Mouse (Mus musculus) heart, embryonic 16.5 days (tissue): ENCODE data around the gene Ubtf. TPM values are rescaled to one million over a fixed set of nuclear protein-coding genes. Genes with fewer than 3 reads are reported as not detected.

Experiments
- ATAC-seq: fragments of 200-750 bp; cut with Nextera tagmentation; replicated peaks from 2 replicates; pipeline ENCODE4 v1.8.0; 2017; ENCODE audit warnings: moderate number of reproducible peaks; ENCODE audit not compliant: insufficient read depth, low FRiP score; ENCODE audit errors: extremely low read depth
- H3K27ac ChIP-seq: fragments of 300-500 bp; sonication (generic); 2 replicates; pipeline ENCODE4 v1.5.1; 2014; ENCODE audit warnings: mild to moderate bottlenecking, low read length, control low read depth, moderate library complexity
- H3K27me3 ChIP-seq: fragments of 300-500 bp; sonication (generic); 2 replicates; pipeline ENCODE4 v1.6.1; 2014; ENCODE audit warnings: low read length, mixed read lengths; ENCODE audit not compliant: control insufficient read depth, insufficient read depth
- H3K36me3 ChIP-seq: fragments of 300-500 bp; sonication (generic); 2 replicates; pipeline ENCODE4 v1.6.1; 2014; ENCODE audit not compliant: control insufficient read depth, insufficient read depth
- H3K4me1 ChIP-seq: fragments of 300-500 bp; sonication (generic); 2 replicates; pipeline ENCODE4 v1.6.1; 2014; ENCODE audit warnings: low read length, mixed read lengths; ENCODE audit not compliant: control insufficient read depth, insufficient read depth
- H3K4me2 ChIP-seq: fragments of 300-500 bp; sonication (generic); 2 replicates; pipeline ENCODE4 v1.6.1; 2014; ENCODE audit warnings: low read depth, mild to moderate bottlenecking, control low read depth, low read length
- H3K4me3 ChIP-seq: fragments of 300-500 bp; sonication (generic); 2 replicates; pipeline ENCODE4 v1.5.1; 2014; ENCODE audit warnings: mild to moderate bottlenecking, control low read depth, low read length
- H3K9ac ChIP-seq: fragments of 300-500 bp; sonication (generic); 2 replicates; pipeline ENCODE4 v1.6.1; 2014; ENCODE audit warnings: low read length, control low read depth
- H3K9me3 ChIP-seq: fragments of 300-500 bp; sonication (generic); replicated peaks from 2 replicates; pipeline ENCODE4 v1.6.1; 2016; ENCODE audit warnings: low read length; ENCODE audit not compliant: control insufficient read depth
- WGBS: fragments of 180-500 bp; shearing (Covaris S2); extraction: QIAGEN DNeasy Blood & Tissue Kit; methylation state at CpG from one replicate; pipeline ENCODE4 v1.1.7; 2014; 5-methylcytosine and 5-hydroxymethylcytosine counted together
- polyA plus RNA-seq: library from polyadenylated mRNA; unstranded; fragments of >200 nt; fragmentation: Nextera tagmentation; extraction: Ambion mirVana; gene quantifications from 2 replicates; pipeline ENCODE4 v1.2.1, GENCODE M21; 2015

Ubtf gene
- polyA plus RNA-seq, 1 experiment from 2014 or later: 58.9 TPM

- no peak overlapping the region for H3K4me3 ChIP-seq
- H3K36me3 ChIP-seq: no peaks in the 10 kb centered on the region
- H3K27me3 ChIP-seq: no peaks in the 10 kb centered on the region
- H3K9ac ChIP-seq: no peak overlapping the region
- peaks cover 15% of the 10 kb centered on the region for H3K4me1 ChIP-seq
- WGBS: 64% methylated on average over 11 of the region's 11 CpGs
- ATAC-seq: no peak
- no peak overlapping the region for H3K4me2 ChIP-seq
- no peaks in the 10 kb centered on the region for H3K9me3 ChIP-seq
- peak overlapping the region; percentile 78 for H3K27ac ChIP-seq
Observed at GRCm38 (mm10) chr11:102339195-102339594, 19.7 kb upstream of the Ubtf start.

- peak; percentile 95 for ATAC-seq
Observed at GRCm38 (mm10) chr11:102338561-102338960, 19.0 kb upstream of the Ubtf start.

GRCm38 (mm10) chr11:102337921-102338320, 18.4 kb upstream of the Ubtf start:
- Histone ChIP-seq H3K4me1 (peaks cover 15% of the 10 kb centered on the region), H3K9ac (no peak overlapping the region), H3K27me3 (no peaks in the 10 kb centered on the region), H3K9me3 (no peaks in the 10 kb centered on the region), H3K4me2 (no peak overlapping the region), H3K4me3 (no peak overlapping the region), H3K36me3 (no peaks in the 10 kb centered on the region), H3K27ac (no peak overlapping the region)
- ATAC-seq: no peak
- 83% methylated on average over 1 of the region's 1 CpGs for WGBS

More at GRCm38 (mm10) chr11:102338561-102338960, 19.0 kb upstream of the Ubtf start:
- Histone ChIP-seq H3K36me3 (no peaks in the 10 kb centered on the region), H3K27ac (peak overlapping the region; percentile 78), H3K4me1 (peaks cover 15% of the 10 kb centered on the region), H3K9me3 (no peaks in the 10 kb centered on the region), H3K4me3 (no peak overlapping the region), H3K27me3 (no peaks in the 10 kb centered on the region), H3K9ac (no peak overlapping the region), H3K4me2 (no peak overlapping the region)
- WGBS: 6% methylated on average over 3 of the region's 3 CpGs

DNA sequence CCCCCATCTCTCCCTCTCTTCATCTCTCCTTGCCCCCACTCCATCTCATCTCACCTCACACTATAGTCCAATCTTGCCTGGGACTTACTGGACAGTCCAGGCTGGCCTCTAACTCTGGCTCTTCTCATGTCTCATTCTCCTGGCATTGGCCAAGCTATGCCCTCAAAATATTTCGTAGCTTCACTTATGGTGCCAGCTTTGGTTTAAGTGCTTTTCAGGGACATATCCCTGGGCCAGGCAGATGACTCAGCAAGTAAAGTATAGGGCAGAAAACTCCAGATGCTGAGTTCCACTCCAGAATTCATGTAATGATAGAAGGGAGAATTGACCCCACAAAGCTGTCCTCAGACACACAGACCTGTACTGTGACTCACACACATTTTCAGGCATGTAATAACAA, 16.6 kb upstream of the Ubtf start:
- Histone ChIP-seq H3K9me3 (no peaks in the 10 kb centered on the region), H3K27me3 (no peaks in the 10 kb centered on the region), H3K9ac (no peak overlapping the region), H3K4me1 (peaks cover 15% of the 10 kb centered on the region), H3K4me3 (no peak overlapping the region), H3K27ac (no peak overlapping the region), H3K4me2 (no peak overlapping the region), H3K36me3 (no peaks in the 10 kb centered on the region)
- WGBS: 74% methylated on average over 1 of the region's 1 CpGs
- no peak for ATAC-seq

DNA sequence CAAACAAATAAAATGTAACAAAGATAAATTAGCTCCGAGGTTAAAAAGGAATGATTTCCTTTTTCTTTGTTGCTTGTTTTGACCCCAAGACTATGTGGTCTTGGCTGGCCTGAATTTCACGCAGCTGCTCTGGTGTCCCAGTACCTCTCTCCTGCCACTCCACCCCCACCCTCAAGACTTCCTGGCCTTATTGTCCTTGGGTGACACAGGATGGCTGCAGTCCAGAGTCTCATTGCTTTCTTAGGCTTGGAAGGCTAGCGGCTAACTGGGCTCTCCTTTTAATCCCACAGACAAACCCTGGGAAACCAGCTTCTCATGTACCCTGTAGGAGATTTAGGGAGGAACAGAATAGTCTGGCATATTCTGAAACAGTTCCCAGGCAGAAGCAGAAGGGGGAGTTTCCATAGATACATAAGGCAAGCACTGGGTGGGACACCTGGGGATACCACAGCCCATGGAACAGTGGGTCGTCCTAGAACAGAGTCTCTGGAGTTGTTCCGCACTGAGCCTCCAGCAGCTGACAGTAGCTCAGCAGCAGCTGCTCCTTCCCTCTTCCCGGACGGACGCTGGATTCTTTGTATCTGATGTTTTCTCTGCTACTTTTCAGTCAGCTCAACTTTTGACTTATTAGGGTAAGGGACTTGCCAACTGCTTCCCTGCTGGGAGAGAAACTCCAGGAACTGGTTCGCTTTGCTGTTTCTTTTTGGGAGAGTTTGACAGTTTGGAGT, 15.6 kb upstream of the Ubtf start:
- Histone ChIP-seq H3K4me3 (no peak overlapping the region), H3K4me1 (peaks cover 15% of the 10 kb centered on the region), H3K36me3 (no peaks in the 10 kb centered on the region), H3K9me3 (no peaks in the 10 kb centered on the region), H3K9ac (no peak overlapping the region), H3K27ac (no peak overlapping the region; the same call in 1 of the 2 replicates), H3K4me2 (no peak overlapping the region), H3K27me3 (no peaks in the 10 kb centered on the region)
- no peak for ATAC-seq
- 32% methylated on average over 9 of the region's 9 CpGs for WGBS

DNA sequence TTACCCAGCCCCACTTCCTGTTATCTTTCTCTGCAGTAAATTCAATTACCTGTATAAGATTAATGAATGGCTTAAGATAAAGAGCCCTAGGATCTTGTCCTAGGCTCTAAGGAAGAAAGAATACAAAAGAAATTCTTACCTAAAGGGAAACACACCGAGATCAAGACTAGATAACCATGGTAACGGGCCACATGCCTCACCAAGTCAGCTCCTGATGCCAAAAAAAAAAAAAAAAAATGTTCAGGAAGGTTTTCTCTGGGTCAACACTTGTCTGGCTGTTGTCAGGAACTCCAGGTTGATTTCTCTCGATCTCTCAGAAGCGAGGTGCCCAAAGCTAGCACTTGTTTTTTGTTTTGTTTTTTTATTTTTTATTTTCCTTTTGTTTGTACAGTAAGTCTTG, 14.5 kb upstream of the Ubtf start:
- Histone ChIP-seq H3K4me3 (no peak overlapping the region), H3K9ac (no peak overlapping the region), H3K4me2 (no peak overlapping the region), H3K27ac (no peak overlapping the region), H3K27me3 (no peaks in the 10 kb centered on the region), H3K9me3 (no peaks in the 10 kb centered on the region), H3K4me1 (peaks cover 10% of the 10 kb centered on the region), H3K36me3 (no peaks in the 10 kb centered on the region)
- WGBS: 64% methylated on average over 4 of the region's 4 CpGs
- ATAC-seq: no peak

DNA sequence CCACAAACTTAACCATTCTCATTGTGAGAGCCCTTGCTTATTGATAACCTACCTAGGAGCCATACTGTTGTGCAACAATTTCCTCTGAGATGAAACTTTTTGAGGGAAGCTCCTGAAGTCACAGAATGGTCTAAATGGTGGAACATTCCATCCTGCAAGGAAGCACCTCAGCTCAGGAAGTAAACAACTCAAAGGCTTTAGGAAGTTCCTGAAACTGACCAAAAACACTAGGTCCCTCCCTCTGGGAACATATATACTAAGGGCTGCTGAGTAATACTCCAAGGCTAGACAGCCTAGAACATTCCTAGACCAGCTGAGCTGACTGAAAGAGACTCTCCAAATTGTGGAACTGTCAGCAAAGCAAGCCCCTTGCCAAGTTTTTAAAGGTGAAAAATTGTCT, 13.5 kb upstream of the Ubtf start:
- H3K4me2 ChIP-seq: no peak overlapping the region
- no peaks in the 10 kb centered on the region for H3K36me3 ChIP-seq
- H3K27me3 ChIP-seq: no peaks in the 10 kb centered on the region
- no peak overlapping the region for H3K9ac ChIP-seq
- ATAC-seq: no peak
- H3K4me1 ChIP-seq: peaks cover 5% of the 10 kb centered on the region; the same call in 1 of the 2 replicates
- H3K4me3 ChIP-seq: no peak overlapping the region
- H3K27ac ChIP-seq: no peak overlapping the region
- no peaks in the 10 kb centered on the region for H3K9me3 ChIP-seq

- Histone ChIP-seq H3K4me2 (no peak overlapping the region), H3K36me3 (no peaks in the 10 kb centered on the region), H3K4me1 (peaks cover 5% of the 10 kb centered on the region; the same call in 1 of the 2 replicates), H3K9me3 (no peaks in the 10 kb centered on the region), H3K27ac (no peak overlapping the region), H3K4me3 (no peak overlapping the region), H3K27me3 (no peaks in the 10 kb centered on the region), H3K9ac (no peak overlapping the region)
- ATAC-seq: no peak
- WGBS: 30% methylated on average over 4 of the region's 4 CpGs
Observed at GRCm38 (mm10) chr11:102331806-102332205, 12.3 kb upstream of the Ubtf start.

- ATAC-seq: no peak
- Histone ChIP-seq H3K9me3 (no peaks in the 10 kb centered on the region), H3K9ac (no peak overlapping the region), H3K4me1 (peaks cover 2% of the 10 kb centered on the region; the same call in 1 of the 2 replicates), H3K36me3 (no peaks in the 10 kb centered on the region), H3K27me3 (no peaks in the 10 kb centered on the region), H3K4me3 (no peak overlapping the region), H3K4me2 (no peak overlapping the region), H3K27ac (no peak overlapping the region)
- 77% methylated on average over 3 of the region's 3 CpGs for WGBS
Observed at GRCm38 (mm10) chr11:102330039-102330438, 10.5 kb upstream of the Ubtf start.
